Mouse (Mus musculus) liver, embryonic 14.5 days (tissue): Measurements from ENCODE around the gene Zdhhc19.

Experiments used
- CTCF ChIP-seq: IDR thresholded peaks from 2 replicates; pipeline ENCODE4 v1.5.1; 2016; ENCODE audit warnings: antibody characterized with exemption, low read depth, control low read depth
- EP300 ChIP-seq: IDR thresholded peaks from 2 replicates; pipeline ENCODE4 v1.6.1; 2016; ENCODE audit warnings: antibody characterized with exemption, low read depth

- TF ChIP-seq CTCF (no peak), EP300 (no peak)
Measured at GRCm38 (mm10) chr16:32456761-32457160, 39.3 kb upstream of the Zdhhc19 start.
